Comparison of ENCODE assay signal across 34 mouse cellular contexts in genomic region chr12:36360693-36361092, GRCm38 (mm10). TPM values are rescaled to one million over a fixed set of nuclear protein-coding genes. Genes with fewer than 3 reads are reported as not detected.
"Had no signal": no experiment of that assay in that cellular context is flagged by ENCODE, and none has a peak within 500 bp of the region (broad histone marks: within the 10 kb centered on the region; RNA-seq: fewer than 3 reads in every experiment).

No protein-coding gene starts in this region.

- ATAC-seq: hindbrain, embryonic 16.5 days; hindbrain, postnatal 0 days; inflammation-experienced regulatory T-cells, adult 6 months; intestine, embryonic 15.5 days; intestine, embryonic 16.5 days; intestine, postnatal 0 days had no signal

- H3K9ac ChIP-seq: heart, embryonic 12.5 days; heart, embryonic 13.5 days; heart, embryonic 15.5 days; hindbrain, embryonic 12.5 days; hindbrain, embryonic 13.5 days; hindbrain, embryonic 14.5 days; hindbrain, embryonic 15.5 days; intestine, embryonic 15.5 days; kidney, embryonic 15.5 days had no signal

- H3K4me3 ChIP-seq: heart, embryonic 12.5 days; heart, embryonic 13.5 days; heart, embryonic 15.5 days; hindbrain, embryonic 10.5 days; hindbrain, embryonic 12.5 days; hindbrain, embryonic 13.5 days; hindbrain, embryonic 15.5 days; intestine, embryonic 15.5 days; kidney, embryonic 15.5 days; layer of hippocampus, adult 2 months; left cerebral cortex, adult 2 months had no signal

- H3K36me3 ChIP-seq: heart, embryonic 12.5 days; heart, embryonic 13.5 days; heart, embryonic 15.5 days; hindbrain, embryonic 10.5 days; hindbrain, embryonic 12.5 days; hindbrain, embryonic 13.5 days; hindbrain, embryonic 15.5 days; intestine, embryonic 15.5 days; kidney, embryonic 15.5 days had no signal

- H3K27me3 ChIP-seq: heart, embryonic 12.5 days; heart, embryonic 13.5 days; heart, embryonic 15.5 days; hindbrain, embryonic 12.5 days; hindbrain, embryonic 13.5 days; hindbrain, embryonic 15.5 days; intestine, embryonic 15.5 days; kidney, embryonic 15.5 days had no signal

- H3K4me1 ChIP-seq: heart, embryonic 12.5 days; heart, embryonic 13.5 days; heart, embryonic 15.5 days; hindbrain, embryonic 10.5 days; hindbrain, embryonic 12.5 days; hindbrain, embryonic 13.5 days; hindbrain, embryonic 15.5 days; intestine, embryonic 15.5 days; kidney, embryonic 15.5 days had no signal

- DNase-seq: heart, postnatal 10 days; heart, postnatal 14 days; heart, postnatal 4 days; kidney, adult 11 months; kidney, adult 18-20 months; kidney, adult 2 months; kidney, adult 8-10 months; kidney, adult 9 months; kidney, postnatal 10 days; kidney, postnatal 14 days; kidney, postnatal 25 days; kidney, postnatal 36 days; kidney, postnatal 4 days; layer of hippocampus, adult 9-11 months; layer of hippocampus, postnatal 36 days had no signal

- H3K27ac ChIP-seq: heart, embryonic 13.5 days; heart, embryonic 15.5 days; hindbrain, embryonic 10.5 days; hindbrain, embryonic 12.5 days; hindbrain, embryonic 13.5 days; hindbrain, embryonic 14.5 days; hindbrain, embryonic 15.5 days; hindbrain, postnatal 0 days; intestine, embryonic 15.5 days; kidney, embryonic 15.5 days; kidney, postnatal 0 days; layer of hippocampus, adult 2 months; left cerebral cortex, adult 2 months had no signal

- H3K9me3 ChIP-seq: heart, embryonic 12.5 days; heart, embryonic 13.5 days; heart, embryonic 15.5 days; hindbrain, embryonic 10.5 days; hindbrain, embryonic 12.5 days; hindbrain, embryonic 13.5 days; hindbrain, embryonic 15.5 days; intestine, embryonic 15.5 days; kidney, embryonic 15.5 days had no signal

RNA-seq across cellular contexts. Expression of gene D630036H23Rik, which starts 21.3 kb away (rescaled TPM):
- total RNA-seq: hematopoietic stem cell, adult 5-6 weeks had no signal

RNA-seq across cellular contexts. Expression of gene Sostdc1, which starts 46.8 kb away (rescaled TPM):
- total RNA-seq: hematopoietic stem cell, adult 5-6 weeks had no signal
